Mouse (Mus musculus) hindbrain, embryonic 15.5 days (tissue): ENCODE data around the gene Gm498. TPM values are rescaled to one million over a fixed set of nuclear protein-coding genes. Genes with fewer than 3 reads are reported as not detected.

ENCODE experiments used
- ATAC-seq: fragments of 200-750 bp; cut with Nextera tagmentation; 2 replicates; pipeline ENCODE4 v1.8.0; 2017; ENCODE audit warnings: low read depth, moderate number of reproducible peaks, moderate TSS enrichment; ENCODE audit not compliant: low FRiP score
- H3K27ac ChIP-seq: fragments of 300-500 bp; sonication (generic); replicated peaks from 2 replicates; pipeline ENCODE4 v1.5.1; 2015; ENCODE audit warnings: mild to moderate bottlenecking, inconsistent platforms
- H3K27me3 ChIP-seq: fragments of 300-500 bp; sonication (generic); 2 replicates; pipeline ENCODE4 v1.6.1; 2015; ENCODE audit warnings: control low read depth, inconsistent platforms
- H3K36me3 ChIP-seq: fragments of 300-500 bp; sonication (generic); 2 replicates; pipeline ENCODE4 v1.6.1; 2015; ENCODE audit warnings: control low read depth, inconsistent platforms
- H3K4me1 ChIP-seq: fragments of 300-500 bp; sonication (generic); replicated peaks from 2 replicates; pipeline ENCODE4 v1.6.1; 2015; ENCODE audit warnings: control low read depth, inconsistent platforms
- H3K4me2 ChIP-seq: fragments of 300-500 bp; sonication (generic); 2 replicates; pipeline ENCODE4 v1.6.1; 2015; ENCODE audit warnings: moderate library complexity, mild to moderate bottlenecking, inconsistent platforms
- H3K4me3 ChIP-seq: fragments of 300-500 bp; sonication (generic); 2 replicates; pipeline ENCODE4 v1.5.1; 2015; ENCODE audit warnings: mild to moderate bottlenecking, inconsistent platforms
- H3K9ac ChIP-seq: fragments of 300-500 bp; sonication (generic); 2 replicates; pipeline ENCODE4 v1.6.1; 2015; ENCODE audit warnings: inconsistent platforms
- H3K9me3 ChIP-seq: fragments of 300-500 bp; sonication (generic); 2 replicates; pipeline ENCODE4 v1.6.1; 2016; ENCODE audit warnings: control low read depth, inconsistent platforms
- WGBS: fragments of 180-500 bp; shearing (Covaris S2); methylation state at CpG from one replicate; pipeline ENCODE4 v1.1.7; 2015; 5-methylcytosine and 5-hydroxymethylcytosine counted together
- polyA plus RNA-seq: library from polyadenylated mRNA; unstranded; fragments of >200 nt; fragmentation: Nextera tagmentation; extraction: Ambion mirVana; gene quantifications from 2 replicates; pipeline ENCODE4 v1.2.1, GENCODE M21; 2015

Gm498 gene
- polyA plus RNA-seq, 1 experiment from 2014 or later = not detected

DNA sequence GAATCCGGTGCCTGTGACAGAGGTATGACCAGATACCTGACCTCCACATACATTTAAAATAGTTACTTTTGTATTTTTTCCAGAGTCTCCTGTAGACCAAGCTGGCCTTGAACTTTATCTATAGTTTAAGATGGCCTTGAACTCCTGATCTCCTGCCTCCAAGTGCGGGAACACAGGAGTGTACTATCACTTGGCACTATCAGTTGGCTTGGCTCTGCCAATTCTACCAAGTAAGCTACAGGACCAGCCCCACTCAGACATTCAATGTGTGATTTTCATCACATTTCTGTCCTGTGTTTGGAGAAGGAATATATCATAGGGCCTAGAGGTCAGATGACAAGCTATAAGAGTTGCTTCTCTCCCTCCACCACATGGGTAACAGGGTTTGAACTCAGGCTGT, 32.3 kb upstream of the Gm498 start:
- 91% methylated on average over 2 of the region's 2 CpGs for WGBS
- H3K9ac ChIP-seq = no peak overlapping the region
- H3K4me2 ChIP-seq = no peak overlapping the region
- H3K27ac ChIP-seq = no peak overlapping the region
- H3K4me1 ChIP-seq = peaks cover 60% of the 10 kb centered on the region
- no peak for ATAC-seq
- no peaks in the 10 kb centered on the region for H3K9me3 ChIP-seq
- peaks cover 22% of the 10 kb centered on the region for H3K36me3 ChIP-seq
- no peaks in the 10 kb centered on the region for H3K27me3 ChIP-seq
- no peak overlapping the region for H3K4me3 ChIP-seq

DNA sequence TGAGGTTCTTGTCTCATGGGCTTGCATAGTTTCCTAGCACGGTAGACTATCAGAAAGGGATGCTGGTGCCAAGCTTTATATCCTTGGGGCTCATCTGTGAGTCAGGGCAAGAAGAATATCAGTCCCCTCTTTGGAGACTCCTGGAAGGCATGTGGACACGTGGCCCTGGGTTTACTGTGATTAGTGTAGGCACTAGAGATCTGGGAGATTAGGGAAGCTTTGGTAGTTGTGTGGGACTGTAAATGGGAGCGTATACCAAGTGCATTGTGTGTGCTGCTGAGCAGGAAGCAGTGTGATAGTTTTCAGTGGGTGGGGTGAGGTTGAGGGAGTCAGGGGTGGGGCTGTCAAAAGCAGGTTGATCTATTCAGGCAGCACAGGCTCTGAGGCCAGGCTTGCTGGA, 31.7 kb upstream of the Gm498 start:
- no peak overlapping the region for H3K27ac ChIP-seq
- no peaks in the 10 kb centered on the region for H3K27me3 ChIP-seq
- peaks cover 27% of the 10 kb centered on the region for H3K36me3 ChIP-seq
- WGBS = 68% methylated on average over 3 of the region's 3 CpGs
- H3K9ac ChIP-seq = no peak overlapping the region
- no peaks in the 10 kb centered on the region for H3K9me3 ChIP-seq
- no peak overlapping the region for H3K4me3 ChIP-seq
- H3K4me2 ChIP-seq = peak overlapping the region; percentile 23; the same call in 1 of the 2 replicates
- no peak for ATAC-seq
- peaks cover 60% of the 10 kb centered on the region for H3K4me1 ChIP-seq

DNA sequence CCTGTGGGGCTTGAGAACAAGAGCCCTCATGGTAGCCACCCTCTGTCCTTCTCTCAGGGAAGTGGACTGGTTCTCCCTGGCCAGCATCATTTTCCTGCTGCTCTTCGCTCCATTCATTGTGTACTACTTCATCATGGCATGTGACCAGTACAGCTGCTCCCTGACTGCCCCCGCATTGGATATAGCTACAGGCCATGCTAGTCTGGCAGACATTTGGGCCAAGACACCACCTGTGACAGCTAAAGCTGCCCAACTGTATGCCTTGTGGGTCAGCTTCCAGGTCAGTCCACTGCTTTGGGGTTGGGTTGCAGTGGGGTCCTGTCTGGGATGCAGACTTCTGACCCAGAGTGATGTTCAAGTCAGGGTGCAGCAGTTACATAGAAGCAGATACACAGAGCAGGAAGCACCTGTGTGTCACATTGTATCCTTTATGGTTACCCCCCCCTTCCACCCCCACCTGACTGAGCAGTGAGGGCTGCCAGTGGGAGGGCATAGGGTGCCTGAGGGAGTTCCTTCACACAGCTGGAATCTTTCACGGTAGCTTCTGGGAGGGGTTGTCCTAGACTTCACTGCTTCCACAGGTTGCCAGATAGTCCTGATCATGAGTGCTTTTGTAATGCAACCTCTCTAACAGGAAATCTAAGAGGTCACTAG, 28.8 kb upstream of the Gm498 start:
- no peaks in the 10 kb centered on the region for H3K27me3 ChIP-seq
- H3K4me3 ChIP-seq = no peak overlapping the region
- ATAC-seq = no peak
- H3K4me1 ChIP-seq = peaks cover 35% of the 10 kb centered on the region
- H3K4me2 ChIP-seq = no peak overlapping the region
- peaks cover 56% of the 10 kb centered on the region for H3K36me3 ChIP-seq
- no peak overlapping the region for H3K9ac ChIP-seq
- 86% methylated on average over 3 of the region's 3 CpGs for WGBS
- no peaks in the 10 kb centered on the region for H3K9me3 ChIP-seq
- no peak overlapping the region for H3K27ac ChIP-seq

DNA sequence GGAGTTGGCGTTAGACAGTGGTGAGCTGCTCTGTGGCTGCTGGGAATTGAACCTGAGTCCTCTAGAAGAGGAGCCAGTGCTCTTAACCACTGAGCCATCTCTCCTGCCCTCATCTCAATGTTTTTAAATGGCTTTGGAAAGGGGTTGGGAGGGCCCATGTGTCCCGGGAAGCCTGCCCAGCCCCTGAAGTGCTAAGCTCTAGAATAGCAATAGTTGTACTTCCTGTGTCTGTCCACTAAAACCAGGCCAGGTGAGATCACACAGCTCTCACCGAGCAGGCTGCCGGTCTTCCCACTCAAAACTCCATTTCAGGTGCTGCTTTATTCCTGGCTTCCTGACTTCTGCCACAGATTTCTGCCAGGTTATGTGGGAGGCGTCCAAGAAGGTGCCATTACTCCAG, 26.5 kb upstream of the Gm498 start:
- ATAC-seq = no peak
- Histone ChIP-seq H3K36me3 (peaks cover 79% of the 10 kb centered on the region), H3K4me2 (no peak overlapping the region), H3K27me3 (no peaks in the 10 kb centered on the region), H3K4me1 (peaks cover 12% of the 10 kb centered on the region), H3K9ac (no peak overlapping the region), H3K27ac (no peak overlapping the region), H3K9me3 (no peaks in the 10 kb centered on the region), H3K4me3 (no peak overlapping the region)
- WGBS = 97% methylated on average over 5 of the region's 5 CpGs

DNA sequence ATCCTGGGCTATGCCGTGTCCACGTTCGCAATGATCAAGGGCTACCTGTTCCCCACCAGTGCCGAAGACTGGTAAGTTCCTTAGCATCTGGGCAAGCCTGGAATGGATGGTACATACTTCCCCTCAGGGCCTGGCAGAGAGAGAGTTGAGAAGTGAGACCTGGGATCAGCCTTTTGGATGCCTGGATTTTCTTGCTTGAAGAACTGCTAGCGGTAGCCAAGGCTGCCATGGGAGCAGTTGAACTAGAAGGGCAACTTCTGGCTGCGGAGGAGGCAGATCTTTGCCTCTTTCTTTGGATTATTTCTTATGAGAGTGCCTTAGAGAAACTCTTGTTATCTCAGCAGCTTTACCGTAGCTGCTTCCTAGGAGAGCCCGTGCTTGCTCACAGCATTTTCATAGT, 25.3 kb upstream of the Gm498 start:
- Histone ChIP-seq H3K9me3 (no peaks in the 10 kb centered on the region), H3K27ac (no peak overlapping the region), H3K9ac (no peak overlapping the region), H3K36me3 (peaks cover 90% of the 10 kb centered on the region), H3K4me1 (peaks cover under 1% of the 10 kb centered on the region; the same call in 1 of the 2 replicates), H3K4me2 (no peak overlapping the region), H3K4me3 (no peak overlapping the region), H3K27me3 (no peaks in the 10 kb centered on the region)
- 97% methylated on average over 8 of the region's 8 CpGs for WGBS
- ATAC-seq = no peak

DNA sequence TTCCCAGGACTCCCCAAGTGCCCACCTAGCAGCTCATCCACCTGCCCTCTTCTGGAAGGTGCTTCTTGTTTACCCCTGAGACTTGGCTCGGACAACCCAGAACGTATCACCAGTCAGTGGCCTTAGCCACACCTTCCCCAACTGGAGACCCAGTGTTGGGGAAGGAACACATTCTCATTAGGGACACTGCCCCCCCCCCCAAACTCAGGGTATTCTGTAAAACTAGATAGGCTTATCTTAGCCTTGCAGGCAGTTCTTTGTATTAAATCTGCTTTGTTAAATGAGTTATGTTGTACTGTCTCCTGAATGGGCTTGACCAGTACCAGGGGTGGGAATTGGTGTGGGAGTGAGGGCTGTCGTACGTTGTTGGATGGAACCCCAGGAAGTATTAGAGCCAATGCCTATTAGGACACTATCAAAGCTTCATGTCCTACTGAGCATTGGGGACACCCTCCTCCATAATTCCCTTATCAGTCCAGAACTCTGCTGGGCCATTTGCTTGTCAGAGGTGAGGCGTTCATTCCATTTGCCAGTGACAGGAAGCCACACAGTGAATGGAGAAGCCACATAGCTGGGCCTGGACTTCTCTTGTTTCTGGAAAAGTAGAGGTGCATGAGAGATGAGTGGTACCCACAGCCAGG, 18.4 kb upstream of the Gm498 start:
- no peak overlapping the region for H3K4me3 ChIP-seq
- ATAC-seq = no peak
- 90% methylated on average over 5 of the region's 5 CpGs for WGBS
- no peak overlapping the region for H3K27ac ChIP-seq
- no peak overlapping the region for H3K4me2 ChIP-seq
- H3K36me3 ChIP-seq = peaks cover 58% of the 10 kb centered on the region
- H3K4me1 ChIP-seq = no peaks in the 10 kb centered on the region
- H3K9me3 ChIP-seq = no peaks in the 10 kb centered on the region
- no peaks in the 10 kb centered on the region for H3K27me3 ChIP-seq
- H3K9ac ChIP-seq = no peak overlapping the region

DNA sequence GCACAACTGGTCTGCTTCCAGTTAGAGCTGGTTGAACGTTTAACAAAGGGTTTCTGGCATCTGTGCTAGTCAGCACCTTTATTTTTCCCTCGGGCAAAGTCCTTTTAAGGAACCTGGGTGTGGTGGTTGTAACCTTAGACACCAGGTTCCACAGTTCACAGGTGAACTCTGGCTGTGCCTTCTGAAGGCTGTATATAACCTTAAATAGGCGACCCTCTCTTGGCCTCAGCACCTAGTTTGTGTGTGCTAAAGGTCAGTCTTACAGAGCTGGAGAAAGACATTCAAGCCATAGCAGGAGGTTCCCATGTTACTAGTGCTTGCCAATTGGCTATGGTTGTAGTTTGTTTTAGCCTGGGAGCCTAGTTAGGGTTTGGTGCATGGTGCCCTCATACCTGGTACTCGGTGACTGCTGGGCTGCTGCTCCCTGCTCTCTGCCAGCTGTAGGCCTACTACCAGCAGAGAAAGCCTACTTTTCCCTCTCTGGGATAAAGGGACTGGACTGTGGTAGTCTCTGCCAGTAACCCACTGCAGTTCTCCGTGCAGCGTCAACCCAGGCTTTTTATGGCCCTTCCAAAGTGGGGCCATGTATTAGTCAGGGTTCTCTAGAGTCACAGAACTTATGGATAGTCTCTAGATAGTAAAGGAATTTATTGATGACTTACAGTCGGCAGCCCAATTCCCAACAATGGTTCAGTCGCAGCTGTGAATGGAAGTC, 17.7 kb upstream of the Gm498 start:
- Histone ChIP-seq H3K9me3 (no peaks in the 10 kb centered on the region), H3K4me3 (no peak overlapping the region), H3K9ac (no peak overlapping the region), H3K4me2 (no peak overlapping the region), H3K27ac (no peak overlapping the region), H3K36me3 (peaks cover 51% of the 10 kb centered on the region), H3K27me3 (no peaks in the 10 kb centered on the region), H3K4me1 (no peaks in the 10 kb centered on the region)
- ATAC-seq = no peak
- WGBS = 94% methylated on average over 8 of the region's 8 CpGs

DNA sequence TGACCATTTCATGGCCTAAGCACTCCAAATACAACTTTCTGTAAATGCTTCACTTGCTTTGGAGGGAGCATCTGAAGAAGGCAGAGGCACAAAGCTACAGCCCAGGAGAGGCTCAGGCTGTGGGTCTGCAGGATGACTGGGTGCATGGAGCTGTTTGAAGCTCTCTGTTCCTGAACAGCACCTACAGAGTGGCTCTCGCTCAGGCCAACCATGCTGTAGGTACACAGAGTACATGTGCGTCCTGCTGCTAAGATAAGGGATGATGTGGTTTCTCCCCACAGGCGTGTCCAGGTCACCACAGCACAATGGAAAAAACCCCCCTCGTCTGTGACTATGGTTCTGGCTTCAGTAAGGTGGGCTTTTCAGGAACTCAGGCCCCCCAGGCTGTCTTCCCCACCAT, 2.2 kb downstream of the Gm498 start:
- WGBS = 89% methylated on average over 4 of the region's 4 CpGs
- no peak overlapping the region for H3K4me3 ChIP-seq
- no peak overlapping the region for H3K9ac ChIP-seq
- H3K36me3 ChIP-seq = no peaks in the 10 kb centered on the region
- no peak overlapping the region for H3K4me2 ChIP-seq
- H3K27ac ChIP-seq = no peak overlapping the region
- ATAC-seq = no peak
- H3K27me3 ChIP-seq = no peaks in the 10 kb centered on the region
- H3K9me3 ChIP-seq = 0 out of 2 replicates have a peak, but pooled peaks cover 7% of the 10 kb centered on the region
- no peaks in the 10 kb centered on the region for H3K4me1 ChIP-seq

DNA sequence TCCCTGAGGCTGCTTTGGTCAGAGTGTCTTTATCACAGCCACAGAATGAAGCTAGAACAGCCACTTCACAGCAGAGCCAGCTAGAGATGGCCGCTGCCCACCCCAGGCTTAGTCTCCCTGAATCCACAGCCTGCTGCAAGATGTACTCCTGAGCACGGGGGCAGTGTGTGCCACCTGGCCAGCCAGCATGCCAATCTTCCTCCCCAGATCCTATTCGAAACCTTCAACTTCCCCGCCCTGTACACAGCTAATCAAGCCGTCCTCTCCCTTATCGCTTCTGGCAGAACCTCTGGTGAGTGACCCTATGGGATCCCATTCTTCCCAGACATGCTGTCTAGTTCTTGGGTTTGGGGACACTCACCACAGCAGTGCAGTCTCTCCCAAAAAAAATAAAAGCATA, 17.1 kb downstream of the Gm498 start:
- Histone ChIP-seq H3K9ac (no peak overlapping the region), H3K27ac (no peak overlapping the region), H3K36me3 (no peaks in the 10 kb centered on the region), H3K4me2 (no peak overlapping the region), H3K9me3 (no peaks in the 10 kb centered on the region), H3K27me3 (no peaks in the 10 kb centered on the region), H3K4me1 (no peaks in the 10 kb centered on the region), H3K4me3 (no peak overlapping the region)
- 82% methylated on average over 6 of the region's 6 CpGs for WGBS
- ATAC-seq = no peak

DNA sequence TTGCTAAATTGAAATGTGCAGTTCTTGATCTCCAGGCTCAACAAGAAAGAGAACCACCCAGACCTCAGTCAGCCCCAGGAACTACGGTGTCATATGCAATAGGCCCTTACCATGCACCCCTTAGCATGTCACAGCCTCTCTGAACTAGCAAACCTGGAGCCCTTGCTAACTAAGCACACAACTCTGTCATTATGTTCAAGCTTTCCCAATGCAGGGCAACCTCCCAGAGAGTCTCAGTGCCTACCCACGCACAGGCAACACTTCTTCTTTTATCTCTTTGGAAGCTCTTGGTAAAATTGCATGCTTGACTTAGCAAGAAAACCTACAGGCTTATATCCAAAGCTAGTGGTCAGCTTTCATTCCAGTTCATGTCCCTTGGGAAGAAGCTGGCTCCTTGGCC, 24.5 kb downstream of the Gm498 start:
- Histone ChIP-seq H3K27ac (no peak overlapping the region), H3K9me3 (no peaks in the 10 kb centered on the region), H3K4me2 (no peak overlapping the region), H3K27me3 (no peaks in the 10 kb centered on the region), H3K4me1 (no peaks in the 10 kb centered on the region), H3K9ac (no peak overlapping the region), H3K4me3 (no peak overlapping the region), H3K36me3 (no peaks in the 10 kb centered on the region)
- 81% methylated on average over 2 of the region's 2 CpGs for WGBS
- no peak for ATAC-seq

DNA sequence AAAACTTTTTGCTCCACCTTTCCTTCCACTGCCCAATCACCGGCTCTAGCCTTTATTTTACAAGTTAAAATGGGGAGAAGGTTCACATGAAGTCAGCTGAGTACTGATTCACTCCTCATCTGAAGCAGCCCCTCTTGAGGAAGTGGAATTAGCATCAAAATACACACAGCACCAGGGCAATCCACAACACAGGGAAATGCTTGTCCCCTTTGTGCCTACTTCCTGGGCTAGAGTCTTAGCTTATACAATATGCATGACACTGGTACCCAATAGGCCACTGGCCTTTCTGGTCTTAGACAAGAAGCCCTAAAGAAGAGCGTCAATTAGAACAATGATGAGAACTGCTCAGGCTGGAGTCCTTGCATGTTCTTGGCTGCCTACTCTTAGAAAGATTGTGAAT, 25.7 kb downstream of the Gm498 start:
- H3K9me3 ChIP-seq = no peaks in the 10 kb centered on the region
- H3K27ac ChIP-seq = no peak overlapping the region
- ATAC-seq = no peak
- H3K27me3 ChIP-seq = no peaks in the 10 kb centered on the region
- H3K36me3 ChIP-seq = no peaks in the 10 kb centered on the region
- H3K4me2 ChIP-seq = no peak overlapping the region
- H3K9ac ChIP-seq = no peak overlapping the region
- H3K4me1 ChIP-seq = no peaks in the 10 kb centered on the region
- H3K4me3 ChIP-seq = no peak overlapping the region
- 43% methylated on average over 2 of the region's 2 CpGs for WGBS

DNA sequence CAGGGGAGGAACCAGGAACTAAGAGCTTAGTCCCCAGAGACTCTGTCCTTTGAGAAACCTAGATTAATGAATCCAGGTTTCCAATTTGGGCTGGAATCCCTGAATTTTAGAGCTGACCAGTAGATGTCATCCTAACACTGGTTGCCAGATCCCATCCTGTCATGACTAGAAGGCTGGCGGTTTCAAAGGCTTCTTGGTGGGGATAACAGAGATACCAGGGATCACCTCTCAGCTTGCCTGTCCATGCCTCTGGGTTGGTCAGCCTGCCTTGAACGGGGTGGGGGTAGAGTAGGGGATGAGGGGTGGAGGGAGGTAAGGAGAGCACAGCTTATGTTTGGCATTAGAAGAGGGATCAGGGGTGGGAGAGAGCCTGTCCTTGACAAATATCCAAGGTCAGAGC, 34.0 kb downstream of the Gm498 start:
- H3K27ac ChIP-seq = 0 out of 2 replicates have a peak overlapping the region, but pooled peaks have one; percentile 7
- H3K4me2 ChIP-seq = no peak overlapping the region
- no peaks in the 10 kb centered on the region for H3K9me3 ChIP-seq
- H3K4me1 ChIP-seq = no peaks in the 10 kb centered on the region
- H3K9ac ChIP-seq = no peak overlapping the region
- ATAC-seq = no peak
- 19% methylated on average over 2 of the region's 2 CpGs for WGBS
- no peak overlapping the region for H3K4me3 ChIP-seq
- H3K27me3 ChIP-seq = no peaks in the 10 kb centered on the region
- H3K36me3 ChIP-seq = no peaks in the 10 kb centered on the region
